Mouse (Mus musculus) heart, postnatal 0 days (tissue): Measurements from ENCODE around the gene Alg11.

Experiments
- CTCF ChIP-seq: IDR thresholded peaks from 2 replicates; pipeline ENCODE4 v1.5.1; 2016; ENCODE audit warnings: antibody characterized with exemption, control low read depth, low read depth
- EP300 ChIP-seq: IDR thresholded peaks from 2 replicates; pipeline ENCODE4 v1.6.1; 2016; ENCODE audit warnings: antibody characterized with exemption, low read depth

DNA sequence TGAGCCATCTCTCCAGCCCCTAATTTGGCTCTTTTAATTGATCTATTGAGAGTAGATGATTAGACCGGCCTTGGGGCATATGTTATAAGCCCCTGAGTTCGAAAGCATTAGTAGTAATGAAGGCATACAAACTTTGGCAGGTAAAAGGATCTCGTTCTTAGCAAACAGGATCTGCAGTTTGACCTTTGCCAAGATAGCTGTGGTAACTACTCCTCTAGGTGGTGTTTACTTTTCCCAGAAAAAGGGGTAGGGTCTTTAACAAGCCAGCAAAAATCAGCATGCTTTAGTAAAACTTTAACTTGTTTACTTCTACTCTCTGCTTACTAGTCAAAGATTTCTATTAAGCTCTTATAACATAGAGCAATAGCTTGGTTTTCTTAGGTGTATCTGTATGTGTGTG is 18.0 kb upstream of the Alg11 start:
- TF ChIP-seq CTCF (no peak), EP300 (no peak)
